Comparison of ENCODE assay signal across 8 mouse cellular contexts in genomic region chr17:28386150-28386905, GRCm38 (mm10). TPM values are rescaled to one million over a fixed set of nuclear protein-coding genes. Genes with fewer than 3 reads are reported as not detected.
A peak's percentile ranks its signal among the peaks of the same experiment; 100 is the strongest.
DNase-seq lines count a peak whose midpoint lies in the region; ATAC-seq and TF ChIP-seq lines count a peak whose summit lies in the region.

No protein-coding gene starts in this region.

- H3K79me2 ChIP-seq in MEL (ENCODE audit: control insufficient read depth, insufficient read depth, low read length, poor library complexity), result no peaks in the 10 kb centered on the region

- TF ChIP-seq EP300 in MEL (IDR thresholded peaks at IDR 0.05; ENCODE audit: low read depth in 1 of 2, low read length in 2 of 2), result no peak

- H3K36me3 ChIP-seq in MEL (ENCODE audit: control insufficient read depth in 1 of 2, insufficient read depth in 2 of 2, low read length in 2 of 2), result no peaks in the 10 kb centered on the region
- H3K36me3 ChIP-seq in hindbrain, embryonic 15.5 days, result no peaks in the 10 kb centered on the region

- DNase-seq in MEL (ENCODE audit: low read depth, low spot score), result peak; percentile 77
- peak; percentile 95 for DNase-seq in cerebellum, postnatal 14 days
- peak; percentile 83 to 89 for DNase-seq in frontal cortex, postnatal 36 days (ENCODE audit: low spot score in 2 of 2)
- peak; percentile 64 for DNase-seq in left cerebral cortex, adult 11 months (ENCODE audit: low spot score)
- peak; percentile 87 to 90 for DNase-seq in right cerebral cortex, adult 2 months (ENCODE audit: low spot score in 2 of 2)
- peak; percentile 78 for DNase-seq in urinary bladder, adult 2 months (ENCODE audit: low spot score)

- 5% methylated on average over 23 of the region's 23 CpGs for WGBS in hindbrain, embryonic 15.5 days

- TF ChIP-seq POLR2A in MEL (IDR thresholded peaks at IDR 0.05; ENCODE audit: control insufficient read depth in 1 of 2, insufficient read depth in 1 of 2, low read depth in 1 of 2, low read length in 2 of 2, poor library complexity in 1 of 2), result no peak

- H3K9me3 ChIP-seq in MEL (replicated peaks; ENCODE audit: insufficient read depth, low read length), result no peaks in the 10 kb centered on the region
- H3K9me3 ChIP-seq in hindbrain, embryonic 15.5 days, result no peaks in the 10 kb centered on the region

- no peaks in the 10 kb centered on the region for H3K27me3 ChIP-seq in MEL (ENCODE audit: control insufficient read depth in 1 of 2, insufficient read depth in 2 of 2, low read length in 2 of 2)
- H3K27me3 ChIP-seq in hindbrain, embryonic 15.5 days, result 0 out of 2 replicates have a peak, but pooled peaks cover 2% of the 10 kb centered on the region

- H3K4me2 ChIP-seq in hindbrain, embryonic 15.5 days, result peak overlapping the region; percentile 54

- no peak overlapping the region for H3K4me3 ChIP-seq in MEL (ENCODE audit: control insufficient read depth in 1 of 2, insufficient read depth in 1 of 2, low read depth in 2 of 2, low read length in 2 of 2)
- peak overlapping the region; percentile 25 for H3K4me3 ChIP-seq in hindbrain, embryonic 15.5 days

- H3K9ac ChIP-seq in MEL (ENCODE audit: control insufficient read depth, low read depth, low read length, poor library complexity, severe bottlenecking), result no peak overlapping the region
- H3K9ac ChIP-seq in hindbrain, embryonic 15.5 days, result peak overlapping the region; percentile 21; the same call in 1 of the 2 replicates

- peak; percentile 81; the same call in 1 of the 2 replicates for ATAC-seq in hindbrain, embryonic 15.5 days (ENCODE audit: low FRiP score, low read depth)
- ATAC-seq in megakaryocyte, adult 5-6 weeks (ENCODE audit: poor library complexity, severe bottlenecking), result peak; percentile 66; the same call in 1 of the 2 replicates

- peak; percentile 84 to 96 (median 94) for TF ChIP-seq CTCF in MEL (IDR thresholded peaks at IDR 0.05 in 2 of 3, conservative IDR thresholded peaks at IDR 0.05 in 1 of 3; ENCODE audit: control insufficient read depth in 1 of 3, insufficient read depth in 1 of 3, low read depth in 2 of 3, low read length in 3 of 3, poor library complexity in 1 of 3, severe bottlenecking in 1 of 3)

- TF ChIP-seq RAD21 in MEL (IDR thresholded peaks at IDR 0.05; ENCODE audit: low read depth, low read length), result peak; percentile 45

- H3K4me1 ChIP-seq in MEL (ENCODE audit: control insufficient read depth in 1 of 2, insufficient read depth in 2 of 2, low read length in 2 of 2), result no peaks in the 10 kb centered on the region
- peaks cover 6% of the 10 kb centered on the region for H3K4me1 ChIP-seq in hindbrain, embryonic 15.5 days (replicated peaks)

- H3K27ac ChIP-seq in MEL (ENCODE audit: control insufficient read depth, low read depth, low read length), result no peak overlapping the region
- peak overlapping the region; percentile 32; the same call in 1 of the 2 replicates for H3K27ac ChIP-seq in hindbrain, embryonic 15.5 days (replicated peaks)

TF ChIP-seq in MEL, 35 proteins besides CTCF, POLR2A, EP300 and RAD21:
- TF ChIP-seq ZNF384 (IDR thresholded peaks at IDR 0.05; ENCODE audit: low read depth, low read length), result no peak
- TF ChIP-seq SMC3 (IDR thresholded peaks at IDR 0.05; ENCODE audit: low read depth, low read length), result peak; percentile 91
- TF ChIP-seq KAT2A (conservative IDR thresholded peaks at IDR 0.05; ENCODE audit: low read depth, low read length), result no peak
- TF ChIP-seq HCFC1 (IDR thresholded peaks at IDR 0.05; ENCODE audit: low read depth, low read length), result no peak
- TF ChIP-seq ELF1 (IDR thresholded peaks at IDR 0.05; ENCODE audit: low read depth, low read length), result no peak
- TF ChIP-seq MAX (IDR thresholded peaks at IDR 0.05; ENCODE audit: low read length), result no peak

RNA-seq across cellular contexts. Expression of gene Tulp1, which starts 21.3 kb away (rescaled TPM):
- total RNA-seq in MEL (2012; rRNA removed), result 0.23 and 0.49 TPM in 2 replicates
- polyA plus RNA-seq in MEL (2012; ENCODE audit: insufficient read depth in 1 of 2, insufficient read length in 2 of 2, low read depth in 1 of 2, low replicate concordance in 2 of 2, missing spikeins in 1 of 2), result 1 to 10 TPM in 1 of 2 experiments, not detected in 1; 2.4 TPM
- 1.5 and 1.7 TPM in 2 replicates for polyA plus RNA-seq in hindbrain, embryonic 15.5 days (2015; fragmentation: Nextera tagmentation; extraction: Ambion mirVana)
- not detected in 2 replicates for total RNA-seq in megakaryocyte, adult 5-6 weeks (2015)
- total RNA-seq in megakaryocyte, adult 5-6 weeks (2017), result not detected in 2 replicates
- 0.65 and 0.84 TPM in 2 replicates for polyA plus RNA-seq in urinary bladder, adult 2 months (2012; rRNA removed)

RNA-seq across cellular contexts. Expression of gene Tead3, which starts 35.7 kb away (rescaled TPM):
- 0.46 and 0.73 TPM in 2 replicates for total RNA-seq in MEL (2012; rRNA removed)
- polyA plus RNA-seq in MEL (2012; ENCODE audit: insufficient read depth in 1 of 2, insufficient read length in 2 of 2, low read depth in 1 of 2, low replicate concordance in 2 of 2, missing spikeins in 1 of 2), result 1 to 10 TPM in 1 of 2 experiments, not detected in 1; 4.1 TPM
- 1.8 and 2.7 TPM in 2 replicates for polyA plus RNA-seq in hindbrain, embryonic 15.5 days (2015; fragmentation: Nextera tagmentation; extraction: Ambion mirVana)
- total RNA-seq in megakaryocyte, adult 5-6 weeks (2015), result not detected in 2 replicates
- not detected in 2 replicates for total RNA-seq in megakaryocyte, adult 5-6 weeks (2017)
- polyA plus RNA-seq in urinary bladder, adult 2 months (2012; rRNA removed), result 41.6 and 64.2 TPM in 2 replicates

RNA-seq across cellular contexts. Expression of gene Rpl10a, which starts 58.1 kb away (rescaled TPM):
- total RNA-seq in MEL (2012; rRNA removed), result 2,803 and 2,872 TPM in 2 replicates
- polyA plus RNA-seq in MEL (2012; ENCODE audit: insufficient read depth in 1 of 2, insufficient read length in 2 of 2, low read depth in 1 of 2, low replicate concordance in 2 of 2, missing spikeins in 1 of 2), result 1,000 to 10,000 TPM in 1 of 2 experiments, not detected in 1; 2,044 TPM
- polyA plus RNA-seq in hindbrain, embryonic 15.5 days (2015; fragmentation: Nextera tagmentation; extraction: Ambion mirVana), result 318 and 325 TPM in 2 replicates
- 1,429 and 1,585 TPM in 2 replicates for total RNA-seq in megakaryocyte, adult 5-6 weeks (2015)
- 468 and 491 TPM in 2 replicates for total RNA-seq in megakaryocyte, adult 5-6 weeks (2017)
- 1,892 and 2,281 TPM in 2 replicates for polyA plus RNA-seq in urinary bladder, adult 2 months (2012; rRNA removed)
